Mouse (Mus musculus): ENCODE measurements around the gene March8. TPM values are rescaled to one million over a fixed set of nuclear protein-coding genes. Genes with fewer than 3 reads are reported as not detected.
"Not testable (repeated sequence)": the region's sequence is repeated elsewhere in the genome, so short reads cannot be mapped to it uniquely, and the experiment has no call there.

Gene March8
- 10 to 100 TPM; 73.0 to 96.4 (median 81.4) TPM for total RNA-seq (2022)

- DNase-seq = peak; percentile 89
These were observed at the start of gene March8 for GRCm38 (mm10) chr6:116337835-116338501. Gene March8 (plus strand): TSS chr6:116338024.

GRCm38 (mm10) chr6:116311411-116311810 lies 26.4 kb upstream of the March8 start:
- DNase-seq = no peak

GRCm38 (mm10) chr6:116319259-116319658 lies 18.6 kb upstream of the March8 start:
- no peak for DNase-seq

- DNase-seq = no peak
These were observed 11.2 kb upstream of the March8 start for GRCm38 (mm10) chr6:116326641-116327040.

GRCm38 (mm10) chr6:116331396-116331795 lies 6.4 kb upstream of the March8 start:
- no peak for DNase-seq

GRCm38 (mm10) chr6:116337466-116337834 lies 374 bp upstream of the March8 start:
- DNase-seq = no peak

GRCm38 (mm10) chr6:116338520-116338919 lies 696 bp downstream of the March8 start:
- no peak for DNase-seq

GRCm38 (mm10) chr6:116339088-116339487 lies 1.3 kb downstream of the March8 start:
- no peak for DNase-seq

- DNase-seq = no peak
These were observed 2.7 kb downstream of the March8 start for GRCm38 (mm10) chr6:116340521-116340920.

GRCm38 (mm10) chr6:116347953-116348352 lies 10.1 kb downstream of the March8 start:
- no peak for DNase-seq

GRCm38 (mm10) chr6:116349997-116350396 lies 12.2 kb downstream of the March8 start:
- no peak for DNase-seq

GRCm38 (mm10) chr6:116350643-116351042 lies 12.8 kb downstream of the March8 start:
- DNase-seq = no peak

- DNase-seq = no peak
These were observed 13.7 kb downstream of the March8 start for GRCm38 (mm10) chr6:116351534-116351933.

GRCm38 (mm10) chr6:116353428-116353827 lies 15.6 kb downstream of the March8 start:
- no peak for DNase-seq

- not testable (repeated sequence) for DNase-seq
These were observed 18.6 kb downstream of the March8 start for GRCm38 (mm10) chr6:116356311-116356947.

- DNase-seq = no peak
These were observed 19.1 kb downstream of the March8 start for GRCm38 (mm10) chr6:116356948-116357325.

GRCm38 (mm10) chr6:116358056-116358455 lies 20.2 kb downstream of the March8 start:
- DNase-seq = no peak

GRCm38 (mm10) chr6:116359256-116359655 lies 21.4 kb downstream of the March8 start:
- DNase-seq = no peak

GRCm38 (mm10) chr6:116361463-116361862 lies 23.6 kb downstream of the March8 start:
- no peak for DNase-seq

- no peak for DNase-seq
These were observed 24.2 kb downstream of the March8 start for GRCm38 (mm10) chr6:116361993-116362392.

GRCm38 (mm10) chr6:116367971-116368370 lies 30.1 kb downstream of the March8 start:
- DNase-seq = peak; percentile 21

- no peak for DNase-seq
These were observed 32.0 kb downstream of the March8 start for GRCm38 (mm10) chr6:116369811-116370210.

- no peak for DNase-seq
These were observed 32.6 kb downstream of the March8 start for GRCm38 (mm10) chr6:116370216-116370976.

- DNase-seq = no peak
These were observed 33.7 kb downstream of the March8 start for GRCm38 (mm10) chr6:116371500-116371899.
